Mouse (Mus musculus): ENCODE results near the gene Sec24a. TPM values are rescaled to one million over a fixed set of nuclear protein-coding genes. Genes with fewer than 3 reads are reported as not detected.

Gene Sec24a
- polyA plus RNA-seq (2012; rRNA removed), result 15.6 and 21.1 TPM in 2 replicates

- Histone ChIP-seq H3K27ac (ENCODE audit: control insufficient read depth, insufficient read depth, low read length) (peak within 1 kb of the TSS; percentile 0; the same call in 1 of the 2 replicates), H3K27me3 (ENCODE audit: control insufficient read depth, insufficient read depth, low read length) (no peaks in the 10 kb centered on the region), H3K4me3 (ENCODE audit: control insufficient read depth, insufficient read depth, low read length) (peak within 1 kb of the TSS; percentile 76), H3K4me1 (replicated peaks; ENCODE audit: control insufficient read depth, insufficient read depth, low read length) (peaks cover 8% of the 10 kb centered on the region), H3K36me3 (ENCODE audit: control insufficient read depth, insufficient read depth, low read length) (no peaks in the 10 kb centered on the region)
- TF ChIP-seq POLR2A (IDR thresholded peaks at IDR 0.05; ENCODE audit: control insufficient read depth, extremely low read depth, insufficient read depth, low read length, poor library complexity), result peak; percentile 55; the same call in 1 of the 2 replicates
- TF ChIP-seq CTCF (IDR thresholded peaks at IDR 0.05; ENCODE audit: borderline replicate concordance, control insufficient read depth, extremely low read depth, insufficient read depth, low read length, poor library complexity), result no peak
- WGBS, result 2% methylated on average over 30 of the region's 30 CpGs
- DNase-seq, result peak; percentile 77
Measured at GRCm38 (mm10) chr11:51763213-51763907, at the start of gene Sec24a, which contains the start of gene Sar1b. Gene Sec24a, minus strand, starts transcription at chr11:51763634. Gene Sar1b, plus strand, starts transcription at chr11:51763687.

- no peak for DNase-seq
- no peak overlapping the region for H3K4me3 ChIP-seq (ENCODE audit: control insufficient read depth, insufficient read depth, low read length)
- TF ChIP-seq POLR2A (IDR thresholded peaks at IDR 0.05; ENCODE audit: control insufficient read depth, extremely low read depth, insufficient read depth, low read length, poor library complexity) (no peak), CTCF (IDR thresholded peaks at IDR 0.05; ENCODE audit: borderline replicate concordance, control insufficient read depth, extremely low read depth, insufficient read depth, low read length, poor library complexity) (no peak)
- no peak overlapping the region for H3K27ac ChIP-seq (ENCODE audit: control insufficient read depth, insufficient read depth, low read length)
- H3K27me3 ChIP-seq (ENCODE audit: control insufficient read depth, insufficient read depth, low read length), result no peaks in the 10 kb centered on the region
- H3K36me3 ChIP-seq (ENCODE audit: control insufficient read depth, insufficient read depth, low read length), result peaks cover 31% of the 10 kb centered on the region
- WGBS, result 98% methylated on average over 8 of the region's 8 CpGs
- peaks cover 6% of the 10 kb centered on the region for H3K4me1 ChIP-seq (replicated peaks; ENCODE audit: control insufficient read depth, insufficient read depth, low read length)
Measured at GRCm38 (mm10) chr11:51812022-51812546, 48.6 kb upstream of the Sec24a start.

- TF ChIP-seq POLR2A (IDR thresholded peaks at IDR 0.05; ENCODE audit: control insufficient read depth, extremely low read depth, insufficient read depth, low read length, poor library complexity) (no peak), CTCF (IDR thresholded peaks at IDR 0.05; ENCODE audit: borderline replicate concordance, control insufficient read depth, extremely low read depth, insufficient read depth, low read length, poor library complexity) (0 out of 2 replicates have a peak, but pooled peaks have one; percentile 28)
- H3K4me1 ChIP-seq (replicated peaks; ENCODE audit: control insufficient read depth, insufficient read depth, low read length), result peaks cover 8% of the 10 kb centered on the region
- peaks cover 23% of the 10 kb centered on the region for H3K36me3 ChIP-seq (ENCODE audit: control insufficient read depth, insufficient read depth, low read length)
- H3K27me3 ChIP-seq (ENCODE audit: control insufficient read depth, insufficient read depth, low read length), result no peaks in the 10 kb centered on the region
- no peak for DNase-seq
- H3K4me3 ChIP-seq (ENCODE audit: control insufficient read depth, insufficient read depth, low read length), result no peak overlapping the region
- 94% methylated on average over 4 of the region's 4 CpGs for WGBS
- no peak overlapping the region for H3K27ac ChIP-seq (ENCODE audit: control insufficient read depth, insufficient read depth, low read length)
Measured at GRCm38 (mm10) chr11:51811230-51811629, 47.8 kb upstream of the Sec24a start.

- Histone ChIP-seq H3K27ac (ENCODE audit: control insufficient read depth, insufficient read depth, low read length) (no peak overlapping the region), H3K36me3 (ENCODE audit: control insufficient read depth, insufficient read depth, low read length) (peaks cover 9% of the 10 kb centered on the region), H3K4me1 (replicated peaks; ENCODE audit: control insufficient read depth, insufficient read depth, low read length) (peaks cover 14% of the 10 kb centered on the region), H3K27me3 (ENCODE audit: control insufficient read depth, insufficient read depth, low read length) (no peaks in the 10 kb centered on the region), H3K4me3 (ENCODE audit: control insufficient read depth, insufficient read depth, low read length) (no peak overlapping the region)
- no peak for TF ChIP-seq CTCF (IDR thresholded peaks at IDR 0.05; ENCODE audit: borderline replicate concordance, control insufficient read depth, extremely low read depth, insufficient read depth, low read length, poor library complexity)
- TF ChIP-seq POLR2A (IDR thresholded peaks at IDR 0.05; ENCODE audit: control insufficient read depth, extremely low read depth, insufficient read depth, low read length, poor library complexity), result no peak
- no peak for DNase-seq
- 77% methylated on average over 6 of the region's 6 CpGs for WGBS
Measured at GRCm38 (mm10) chr11:51809632-51810224, 46.3 kb upstream of the Sec24a start.

GRCm38 (mm10) chr11:51807108-51807879, 43.9 kb upstream of the Sec24a start:
- TF ChIP-seq POLR2A (IDR thresholded peaks at IDR 0.05; ENCODE audit: control insufficient read depth, extremely low read depth, insufficient read depth, low read length, poor library complexity) (no peak), CTCF (IDR thresholded peaks at IDR 0.05; ENCODE audit: borderline replicate concordance, control insufficient read depth, extremely low read depth, insufficient read depth, low read length, poor library complexity) (no peak)
- DNase-seq, result no peak
- Histone ChIP-seq H3K36me3 (ENCODE audit: control insufficient read depth, insufficient read depth, low read length) (no peaks in the 10 kb centered on the region), H3K27ac (ENCODE audit: control insufficient read depth, insufficient read depth, low read length) (no peak overlapping the region), H3K4me3 (ENCODE audit: control insufficient read depth, insufficient read depth, low read length) (no peak overlapping the region), H3K4me1 (replicated peaks; ENCODE audit: control insufficient read depth, insufficient read depth, low read length) (peaks cover 14% of the 10 kb centered on the region), H3K27me3 (ENCODE audit: control insufficient read depth, insufficient read depth, low read length) (no peaks in the 10 kb centered on the region)
- 47% methylated on average over 13 of the region's 13 CpGs for WGBS

All from thymus, adult 2 months (tissue).